Mouse (Mus musculus) midbrain, embryonic 15.5 days (tissue): ENCODE results near the gene Tceal7. TPM values are rescaled to one million over a fixed set of nuclear protein-coding genes. Genes with fewer than 3 reads are reported as not detected.
"Not testable (repeated sequence)": the region's sequence is repeated elsewhere in the genome, so short reads cannot be mapped to it uniquely, and the experiment has no call there.

ENCODE experiments used
- ATAC-seq: fragments of 200-750 bp; cut with Nextera tagmentation; replicated peaks from 2 replicates; pipeline ENCODE4 v1.8.0; 2017; ENCODE audit warnings: moderate TSS enrichment
- H3K27ac ChIP-seq: fragments of 300-500 bp; sonication (generic); 2 replicates; pipeline ENCODE4 v1.5.1; 2015; ENCODE audit warnings: mild to moderate bottlenecking, inconsistent platforms
- H3K27me3 ChIP-seq: fragments of 300-500 bp; sonication (generic); replicated peaks from 2 replicates; pipeline ENCODE4 v1.6.1; 2015; ENCODE audit warnings: inconsistent platforms
- H3K36me3 ChIP-seq: fragments of 300-500 bp; sonication (generic); replicated peaks from 2 replicates; pipeline ENCODE4 v1.6.1; 2015; ENCODE audit warnings: inconsistent platforms
- H3K4me1 ChIP-seq: fragments of 300-500 bp; sonication (generic); 2 replicates; pipeline ENCODE4 v1.6.1; 2015; ENCODE audit warnings: inconsistent platforms
- H3K4me2 ChIP-seq: fragments of 300-500 bp; sonication (generic); 2 replicates; pipeline ENCODE4 v1.6.1; 2015; ENCODE audit warnings: inconsistent platforms, mild to moderate bottlenecking, moderate library complexity
- H3K4me3 ChIP-seq: fragments of 300-500 bp; sonication (generic); 2 replicates; pipeline ENCODE4 v1.5.1; 2015; ENCODE audit warnings: mild to moderate bottlenecking, inconsistent platforms
- H3K9ac ChIP-seq: fragments of 300-500 bp; sonication (generic); 2 replicates; pipeline ENCODE4 v1.6.1; 2015; ENCODE audit warnings: mild to moderate bottlenecking, inconsistent platforms
- H3K9me3 ChIP-seq: fragments of 300-500 bp; sonication (generic); 2 replicates; pipeline ENCODE4 v1.6.1; 2016; ENCODE audit warnings: inconsistent platforms
- WGBS: fragments of 180-500 bp; shearing (Covaris S2); methylation state at CpG from one replicate; pipeline ENCODE4 v1.1.7; 2015; ENCODE audit warnings: mixed read lengths; 5-methylcytosine and 5-hydroxymethylcytosine counted together
- polyA plus RNA-seq: library from polyadenylated mRNA; unstranded; fragments of >200 nt; fragmentation: Nextera tagmentation; extraction: Ambion mirVana; gene quantifications from 2 replicates; pipeline ENCODE4 v1.2.1, GENCODE M21; 2015

The Tceal7 gene
- polyA plus RNA-seq = 2.7 and 3.2 TPM in 2 replicates

DNA sequence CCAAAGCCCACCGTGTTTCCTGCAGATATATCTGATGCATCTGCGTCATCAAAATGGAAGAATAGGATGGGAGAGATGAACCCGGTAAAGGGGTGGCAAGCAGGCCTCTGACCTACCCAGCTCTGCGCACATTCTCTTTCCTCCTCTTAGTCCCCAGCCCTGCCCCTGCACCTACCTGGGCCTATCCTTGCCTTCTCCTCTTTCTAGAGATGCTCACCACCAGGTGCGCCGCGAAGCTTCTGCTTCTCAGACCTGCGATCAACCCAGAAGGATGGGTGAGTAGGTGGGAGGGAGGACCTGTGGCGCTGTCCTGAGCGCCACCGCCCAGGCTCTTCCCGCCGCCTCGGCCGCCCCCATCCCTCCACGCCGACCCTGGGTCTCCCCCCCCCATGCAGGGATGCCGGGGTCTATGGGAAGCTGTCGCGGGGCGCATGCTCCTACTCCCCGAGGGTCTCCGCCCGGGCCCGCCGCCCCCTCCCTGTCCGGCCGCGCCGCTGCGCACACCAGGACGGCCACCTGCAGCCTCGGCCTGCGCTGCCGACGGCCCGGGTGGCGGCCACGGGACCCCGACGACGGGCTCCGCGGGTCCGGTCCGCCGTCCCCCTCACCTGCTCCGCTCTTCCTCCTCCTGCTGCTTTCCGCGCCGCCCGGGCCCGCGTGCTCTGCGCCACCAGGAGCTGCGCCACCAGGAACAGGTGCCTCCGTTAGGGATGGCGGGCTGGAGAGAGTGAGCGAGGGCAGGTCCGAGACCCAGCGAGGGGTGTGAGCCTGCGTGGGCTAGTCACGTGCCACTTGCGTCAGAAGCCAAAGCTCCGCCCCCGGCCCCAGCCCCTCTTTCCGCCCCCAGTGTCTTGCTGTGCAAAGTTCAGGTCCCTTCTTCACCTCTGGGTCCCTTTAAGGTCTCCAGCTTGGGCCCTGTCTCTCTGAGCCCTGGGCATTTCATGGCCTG lies at the start of gene Tceal7, which contains the start of gene Bex1:
Gene Tceal7 (plus strand): TSS at position 51 of the 949 bp plus-strand sequence.
Gene Bex1 (minus strand): TSS at position 785 of the 949 bp plus-strand sequence.
- peak within 1 kb of the TSS; percentile 48 for H3K4me2 ChIP-seq
- H3K4me3 ChIP-seq = peak within 1 kb of the TSS; percentile 45
- H3K9me3 ChIP-seq, H3K27me3 ChIP-seq, H3K4me1 ChIP-seq, H3K36me3 ChIP-seq: not testable (repeated sequence)
- 33% methylated on average over 24 of the region's 67 CpGs for WGBS
- peak within 1 kb of the TSS; percentile 37; the same call in 1 of the 2 replicates for H3K9ac ChIP-seq
- 0 out of 2 replicates have a peak within 1 kb of the TSS, but pooled peaks have one; percentile 5 for H3K27ac ChIP-seq
- peak; percentile 97 for ATAC-seq

DNA sequence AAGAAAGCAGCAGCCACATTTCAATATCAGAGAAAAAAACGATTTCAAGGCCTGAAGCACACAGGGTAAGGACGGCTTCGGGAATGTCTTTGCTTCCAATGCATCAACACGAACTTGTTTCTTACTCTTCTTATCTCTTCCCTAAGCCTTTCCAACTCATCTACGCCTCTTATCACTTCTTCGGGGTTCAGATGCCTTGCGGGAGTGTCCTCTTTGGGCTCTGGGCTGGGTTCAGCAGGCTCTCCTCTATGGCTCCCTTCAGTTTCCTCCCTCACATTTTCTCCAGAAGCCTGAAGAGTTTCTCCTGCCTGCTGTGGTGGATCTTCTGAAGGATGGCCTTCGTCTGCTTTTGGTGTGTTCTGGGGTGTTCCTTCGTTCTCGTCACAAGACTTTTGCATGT lies 44.0 kb upstream of the Tceal7 start:
- WGBS = 66% methylated on average over 10 of the region's 10 CpGs
- Histone ChIP-seq H3K27me3 (no peaks in the 10 kb centered on the region), H3K4me3 (peak overlapping the region; percentile 56), H3K36me3 (no peaks in the 10 kb centered on the region), H3K27ac (no peak overlapping the region), H3K9ac (no peak overlapping the region), H3K4me1 (peaks cover 3% of the 10 kb centered on the region; the same call in 1 of the 2 replicates), H3K4me2 (peak overlapping the region; percentile 49), H3K9me3 (no peaks in the 10 kb centered on the region)
- ATAC-seq = no peak

DNA sequence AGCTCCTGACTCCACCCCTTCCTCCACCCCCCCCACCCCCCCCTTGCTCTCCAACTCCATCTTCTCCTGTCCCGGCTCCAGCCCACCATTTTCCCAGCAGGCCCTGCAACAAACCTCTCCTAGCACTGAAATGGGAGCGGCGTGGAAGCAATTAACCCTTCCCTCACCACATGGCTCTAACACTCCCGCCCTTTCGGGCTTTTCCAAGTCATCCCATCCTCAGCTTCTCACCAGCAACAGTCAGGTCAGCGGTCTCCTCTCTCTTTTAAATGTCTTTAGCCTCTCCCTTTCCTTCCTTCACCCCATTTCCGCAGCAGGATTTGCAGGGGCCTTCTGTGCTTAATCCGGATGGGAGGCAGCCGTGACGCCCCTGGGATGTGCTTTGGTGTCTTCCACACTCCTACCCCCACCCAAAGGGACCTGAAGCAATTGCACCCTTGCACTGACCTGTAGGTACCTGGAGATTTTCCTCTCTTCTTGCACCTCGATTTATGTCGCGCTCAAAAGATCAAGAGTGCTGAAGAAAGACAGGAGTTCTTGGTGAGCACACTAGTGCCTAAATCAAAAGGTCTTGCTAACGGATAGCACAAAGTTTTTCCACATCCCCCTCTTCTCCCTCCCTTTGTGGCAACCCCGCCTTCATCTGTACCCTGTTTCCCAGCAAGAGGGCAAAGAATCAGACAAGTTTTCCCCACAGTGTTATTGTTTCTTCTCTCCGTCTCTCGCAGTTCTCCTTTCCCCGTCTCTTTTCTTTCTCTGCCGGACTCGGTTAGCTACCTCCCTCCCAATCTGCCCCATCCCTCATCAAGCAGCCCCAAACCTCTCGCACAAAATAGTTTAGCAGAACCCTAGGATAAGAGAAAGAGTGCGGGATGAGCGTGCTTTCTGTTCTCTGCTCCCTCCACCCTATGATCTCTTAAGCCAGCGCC lies 43.1 kb upstream of the Tceal7 start:
- 29% methylated on average over 24 of the region's 24 CpGs for WGBS

DNA sequence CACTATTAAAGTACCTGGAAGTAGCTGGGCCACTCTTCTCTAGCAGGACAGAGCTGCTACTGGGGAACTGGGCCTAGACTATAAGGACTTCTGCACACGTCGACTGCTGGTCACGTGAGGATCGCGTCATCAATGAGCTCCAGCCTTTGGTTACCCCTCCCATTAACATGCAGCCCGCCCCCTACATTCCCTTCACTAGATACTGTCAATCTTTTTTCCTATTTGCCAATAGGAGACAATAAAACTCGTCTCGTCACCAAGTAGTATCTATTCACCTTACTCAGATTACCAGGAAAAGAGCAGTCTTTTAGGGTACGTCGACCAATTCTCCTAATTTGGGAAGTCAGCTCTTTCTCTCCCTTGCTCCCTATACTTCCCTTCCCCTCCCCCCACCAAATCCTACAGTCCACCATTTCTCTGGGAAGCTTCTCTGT lies 42.4 kb upstream of the Tceal7 start, which contains the start of gene Tceal8:
Gene Tceal8 (minus strand): TSS at position 225 of the 434 bp plus-strand sequence.
- no peaks in the 10 kb centered on the region for H3K9me3 ChIP-seq
- H3K27me3 ChIP-seq = no peaks in the 10 kb centered on the region
- peak within 1 kb of the TSS; percentile 50 for H3K9ac ChIP-seq
- peak; percentile 98 for ATAC-seq
- peak within 1 kb of the TSS; percentile 56 for H3K4me3 ChIP-seq
- 22% methylated on average over 10 of the region's 10 CpGs for WGBS
- no peaks in the 10 kb centered on the region for H3K36me3 ChIP-seq
- peaks cover 3% of the 10 kb centered on the region; the same call in 1 of the 2 replicates for H3K4me1 ChIP-seq
- peak within 1 kb of the TSS; percentile 50 for H3K4me2 ChIP-seq
- H3K27ac ChIP-seq = peak within 1 kb of the TSS; percentile 86

More for the DNA sequence above, 43.1 kb upstream of the Tceal7 start:
- H3K4me3 ChIP-seq = peak overlapping the region; percentile 56
- peak overlapping the region; percentile 49 for H3K4me2 ChIP-seq
- no peaks in the 10 kb centered on the region for H3K36me3 ChIP-seq
- peaks cover 3% of the 10 kb centered on the region; the same call in 1 of the 2 replicates for H3K4me1 ChIP-seq
- H3K9me3 ChIP-seq = no peaks in the 10 kb centered on the region
- H3K9ac ChIP-seq = peak overlapping the region; percentile 50
- H3K27ac ChIP-seq = peak overlapping the region; percentile 86
- no peaks in the 10 kb centered on the region for H3K27me3 ChIP-seq
- peak; percentile 84 for ATAC-seq

DNA sequence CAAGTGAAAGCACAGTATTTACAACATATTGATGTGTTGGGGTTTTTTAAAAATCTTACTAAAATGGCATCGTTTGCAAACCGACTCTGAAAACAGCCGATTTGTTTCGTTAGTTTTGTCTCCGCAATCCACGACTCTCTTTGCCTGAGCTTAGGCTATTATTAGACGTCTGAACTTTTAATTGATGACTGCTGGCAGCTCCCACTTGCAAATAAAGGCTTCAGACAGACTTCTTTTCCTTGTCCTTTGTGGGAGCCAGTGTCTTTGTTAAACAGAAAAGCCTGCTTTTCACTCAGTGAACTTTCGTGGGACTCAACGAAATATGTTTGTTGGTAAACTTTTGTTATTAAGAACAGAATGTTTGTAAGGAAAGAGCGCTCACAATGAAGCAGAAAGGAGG lies 41.8 kb upstream of the Tceal7 start:
- ATAC-seq = no peak
- WGBS = 23% methylated on average over 10 of the region's 10 CpGs
- Histone ChIP-seq H3K27me3 (0 out of 2 replicates have a peak, but pooled peaks cover under 1% of the 10 kb centered on the region), H3K9ac (peak overlapping the region; percentile 31), H3K4me1 (peaks cover 3% of the 10 kb centered on the region; the same call in 1 of the 2 replicates), H3K9me3 (no peaks in the 10 kb centered on the region), H3K36me3 (no peaks in the 10 kb centered on the region), H3K27ac (peak overlapping the region; percentile 86; the same call in 1 of the 2 replicates), H3K4me3 (peak overlapping the region; percentile 56), H3K4me2 (peak overlapping the region; percentile 50)

DNA sequence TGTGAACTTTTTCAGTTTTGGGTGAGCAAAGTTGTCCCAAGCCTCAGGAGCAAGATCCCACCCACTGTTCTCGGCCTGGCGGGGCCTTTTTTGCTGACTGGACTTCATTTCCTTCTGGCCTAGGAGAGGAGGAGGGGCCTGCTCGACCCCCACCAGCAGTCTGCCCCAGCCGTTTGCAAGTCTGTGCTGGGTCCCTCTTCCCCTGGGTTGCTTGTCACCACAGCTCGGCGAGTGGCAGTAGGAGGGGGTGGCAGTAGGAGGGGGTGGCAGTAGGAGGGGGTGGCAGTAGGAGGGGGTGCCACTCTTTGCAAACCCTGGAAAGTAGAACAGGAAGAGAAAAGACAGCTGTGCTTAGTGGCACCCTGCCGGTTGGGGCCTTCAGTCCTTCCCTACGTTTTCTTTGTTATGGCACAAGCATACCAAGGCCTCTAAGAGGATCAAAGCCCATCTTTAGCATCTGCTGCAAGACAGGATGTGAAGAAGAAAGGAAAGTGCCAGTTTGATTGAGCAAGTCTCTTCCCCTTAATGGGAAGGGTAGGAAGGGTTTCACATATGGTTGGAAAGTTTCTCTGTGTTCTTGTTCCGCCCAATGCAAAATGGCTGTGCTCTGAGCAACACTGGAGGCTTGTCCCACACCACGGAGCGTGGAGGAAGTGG lies 33.6 kb upstream of the Tceal7 start:
- no peak overlapping the region for H3K9ac ChIP-seq
- WGBS = 27% methylated on average over 10 of the region's 11 CpGs
- no peaks in the 10 kb centered on the region for H3K9me3 ChIP-seq
- H3K27ac ChIP-seq = no peak overlapping the region
- H3K36me3 ChIP-seq = no peaks in the 10 kb centered on the region
- no peak for ATAC-seq
- H3K4me2 ChIP-seq = no peak overlapping the region
- no peak overlapping the region for H3K4me3 ChIP-seq
- H3K4me1 ChIP-seq = no peaks in the 10 kb centered on the region
- H3K27me3 ChIP-seq = 0 out of 2 replicates have a peak, but pooled peaks cover 3% of the 10 kb centered on the region

DNA sequence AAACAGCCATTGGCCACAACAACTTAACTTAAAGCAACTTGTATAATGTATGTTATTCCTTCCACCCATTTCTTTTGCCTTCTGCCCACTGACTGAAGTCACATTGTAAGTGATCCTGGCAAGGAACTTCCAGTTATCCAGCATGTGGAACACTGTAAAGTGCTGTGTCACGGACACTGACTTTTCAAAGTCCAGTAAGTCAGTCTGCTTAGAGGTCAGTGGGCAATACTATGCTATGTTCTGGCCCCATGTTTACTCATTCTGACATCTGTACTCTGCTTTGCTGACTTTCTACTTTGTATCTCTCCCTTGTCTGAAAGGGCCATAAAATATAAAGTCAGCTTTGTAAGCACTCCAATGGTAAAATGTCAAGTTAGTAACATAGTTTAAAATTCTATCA lies 31.5 kb upstream of the Tceal7 start:
- WGBS = 93% methylated on average over 1 of the region's 1 CpGs
- no peaks in the 10 kb centered on the region for H3K36me3 ChIP-seq
- no peak overlapping the region for H3K9ac ChIP-seq
- H3K4me1 ChIP-seq = no peaks in the 10 kb centered on the region
- no peaks in the 10 kb centered on the region for H3K27me3 ChIP-seq
- no peak overlapping the region for H3K4me3 ChIP-seq
- ATAC-seq = no peak
- H3K4me2 ChIP-seq = no peak overlapping the region
- no peak overlapping the region for H3K27ac ChIP-seq
- H3K9me3 ChIP-seq = no peaks in the 10 kb centered on the region

DNA sequence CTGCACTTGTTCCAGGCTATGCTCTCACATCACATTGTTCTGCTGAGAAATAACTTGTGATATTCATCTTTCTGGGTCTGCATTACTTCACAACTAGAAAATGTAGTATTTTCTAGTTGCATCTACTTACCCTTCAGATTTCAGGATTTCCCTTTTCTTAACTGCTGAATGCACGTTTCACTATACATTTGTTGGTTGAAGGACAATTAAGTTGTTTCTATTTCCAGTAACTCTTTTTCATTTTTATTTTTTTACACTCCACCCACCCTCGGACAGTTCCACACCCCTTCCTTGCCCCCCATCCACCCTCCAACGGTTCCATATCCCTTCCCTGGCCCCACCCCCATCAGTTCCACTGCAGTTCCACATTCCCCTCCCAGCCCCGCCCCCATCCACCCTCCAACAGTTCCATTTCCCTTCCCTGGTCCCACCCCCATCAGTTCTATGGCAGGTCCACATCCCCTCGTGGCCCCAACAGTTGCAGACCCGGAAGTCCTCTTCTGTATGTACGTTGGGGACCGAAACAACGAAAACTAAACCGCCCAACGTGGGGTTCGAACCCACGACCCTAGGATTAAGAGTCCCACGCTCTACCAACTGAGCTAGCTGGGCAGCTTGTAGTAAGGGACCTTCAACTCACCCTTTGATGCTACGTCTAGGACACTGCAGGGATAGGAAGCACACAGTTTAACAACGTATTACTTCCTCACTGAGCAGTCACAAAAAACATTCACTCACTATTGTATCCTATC lies 19.2 kb upstream of the Tceal7 start:
- H3K4me2 ChIP-seq = no peak overlapping the region
- no peaks in the 10 kb centered on the region for H3K9me3 ChIP-seq
- no peaks in the 10 kb centered on the region for H3K36me3 ChIP-seq
- no peak for ATAC-seq
- WGBS = 84% methylated on average over 16 of the region's 16 CpGs
- H3K4me3 ChIP-seq = no peak overlapping the region
- no peaks in the 10 kb centered on the region for H3K4me1 ChIP-seq
- H3K27me3 ChIP-seq = no peaks in the 10 kb centered on the region
- H3K9ac ChIP-seq = no peak overlapping the region
- H3K27ac ChIP-seq = no peak overlapping the region

DNA sequence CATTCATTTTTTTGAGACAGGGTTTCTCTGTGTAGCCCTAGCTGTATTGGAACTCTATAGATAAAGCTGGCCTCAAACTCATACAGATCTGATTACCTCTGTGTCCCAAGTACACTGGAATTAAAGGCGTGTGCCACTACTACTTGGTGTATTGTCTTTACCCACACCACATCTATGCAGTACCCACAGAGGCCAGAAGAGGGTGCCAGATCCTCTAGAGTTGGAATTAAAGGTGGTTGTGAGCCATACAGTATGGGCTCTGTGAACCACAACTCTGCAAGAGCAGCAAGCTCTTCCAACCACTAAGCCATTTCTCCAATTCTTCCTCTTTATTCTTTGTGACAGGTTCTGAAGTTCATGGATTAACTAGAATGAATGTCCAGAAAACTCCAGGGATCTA lies 17.7 kb upstream of the Tceal7 start:
- Histone ChIP-seq H3K36me3 (no peaks in the 10 kb centered on the region), H3K27me3 (no peaks in the 10 kb centered on the region), H3K27ac (no peak overlapping the region), H3K4me3 (no peak overlapping the region), H3K4me1 (no peaks in the 10 kb centered on the region), H3K4me2 (no peak overlapping the region), H3K9ac (no peak overlapping the region), H3K9me3 (no peaks in the 10 kb centered on the region)
- no peak for ATAC-seq
- WGBS = 61% methylated on average over 1 of the region's 1 CpGs

DNA sequence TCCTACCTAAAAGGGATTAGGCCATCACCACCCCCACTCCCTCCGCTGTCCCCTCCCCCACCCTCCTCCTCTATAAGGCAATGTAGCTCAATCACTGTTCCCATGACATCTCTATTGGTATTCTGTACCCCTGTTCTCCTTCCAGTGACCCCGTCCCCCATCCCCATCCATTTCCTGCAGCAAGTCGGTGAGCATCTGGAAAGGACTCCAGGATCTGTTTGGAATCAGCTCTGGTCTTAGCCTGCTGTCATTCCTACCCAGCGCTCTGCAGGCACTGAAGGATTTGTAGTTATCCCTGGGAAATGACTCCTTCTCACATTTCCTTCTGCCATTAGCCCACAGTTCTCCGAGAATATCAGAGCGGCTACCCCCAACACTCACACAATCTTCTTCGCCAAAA lies 11.3 kb upstream of the Tceal7 start:
- Histone ChIP-seq H3K4me3 (peak overlapping the region; percentile 53), H3K9me3 (no peaks in the 10 kb centered on the region), H3K9ac (peak overlapping the region; percentile 53), H3K4me2 (peak overlapping the region; percentile 50), H3K27me3 (0 out of 2 replicates have a peak, but pooled peaks cover 3% of the 10 kb centered on the region), H3K27ac (peak overlapping the region; percentile 79), H3K36me3 (no peaks in the 10 kb centered on the region), H3K4me1 (peaks cover 9% of the 10 kb centered on the region; the same call in 1 of the 2 replicates)
- 21% methylated on average over 7 of the region's 7 CpGs for WGBS
- ATAC-seq = peak; percentile 71

DNA sequence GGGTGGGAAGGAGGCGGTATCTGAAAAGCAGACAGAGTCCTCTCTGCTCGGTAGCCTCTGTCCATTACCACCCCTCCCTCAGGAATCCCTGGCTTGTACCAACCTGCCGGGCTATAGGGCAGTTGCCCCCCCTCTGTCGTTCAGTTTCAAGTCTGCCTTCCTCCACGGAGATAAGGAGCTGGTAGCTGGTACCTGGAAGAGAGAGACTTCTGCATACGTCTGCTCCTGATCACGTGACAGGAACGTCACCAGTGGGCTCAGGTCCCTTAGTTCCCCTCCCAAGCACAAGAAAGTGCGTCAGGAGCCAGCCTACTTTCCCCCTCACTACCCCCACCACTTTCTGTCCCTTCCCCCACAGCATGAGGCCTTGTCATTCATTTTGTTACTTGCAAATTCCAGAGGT lies 10.9 kb upstream of the Tceal7 start, which contains the start of gene Tceal5:
Gene Tceal5 (minus strand): TSS at position 213 of the 403 bp plus-strand sequence.
- no peaks in the 10 kb centered on the region for H3K9me3 ChIP-seq
- peak within 1 kb of the TSS; percentile 53 for H3K9ac ChIP-seq
- H3K27me3 ChIP-seq = 0 out of 2 replicates have a peak, but pooled peaks cover 3% of the 10 kb centered on the region
- 12% methylated on average over 9 of the region's 9 CpGs for WGBS
- peak within 1 kb of the TSS; percentile 53 for H3K4me3 ChIP-seq
- peak; percentile 96 for ATAC-seq
- peak within 1 kb of the TSS; percentile 79 for H3K27ac ChIP-seq
- peak within 1 kb of the TSS; percentile 50 for H3K4me2 ChIP-seq
- peaks cover 9% of the 10 kb centered on the region; the same call in 1 of the 2 replicates for H3K4me1 ChIP-seq
- H3K36me3 ChIP-seq = no peaks in the 10 kb centered on the region
